Mouse (Mus musculus) small intestine, adult 2 months (tissue): ENCODE results near the gene As3mt.

ENCODE experiments used
- CTCF ChIP-seq: fragments of 200-500 bp; IDR thresholded peaks from 2 replicates; pipeline ENCODE4 v1.5.1; 2012; ENCODE audit warnings: low read depth, mild to moderate bottlenecking, control low read depth, inconsistent platforms, low read length, moderate library complexity, mixed read lengths; ENCODE audit not compliant: insufficient replicate concordance, insufficient read length; ENCODE audit errors: extremely low read depth
- POLR2A ChIP-seq: fragments of 200-500 bp; IDR thresholded peaks from 2 replicates; pipeline ENCODE4 v1.6.1; 2012; ENCODE audit warnings: low read depth, mild to moderate bottlenecking, control low read depth, inconsistent platforms, low read length, moderate library complexity

DNA sequence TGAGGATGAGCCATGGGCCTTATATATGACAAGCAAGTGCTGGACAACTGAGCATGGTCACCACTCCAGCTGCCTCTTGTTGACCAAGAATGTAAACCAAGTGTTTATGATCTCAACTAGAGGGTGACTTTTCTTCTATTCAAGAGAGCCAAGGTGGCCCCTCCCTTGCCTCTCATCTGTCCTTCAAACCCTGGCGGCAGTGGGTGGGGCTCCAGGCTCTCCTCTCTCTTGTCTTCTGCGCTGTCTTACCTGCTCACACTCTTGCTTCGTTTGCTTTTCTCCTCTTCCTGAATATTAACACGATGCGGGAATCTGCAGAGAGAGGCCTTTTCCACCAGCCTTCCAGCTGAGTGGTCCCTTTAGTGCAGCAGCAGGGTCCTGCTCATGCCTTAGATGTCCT is 76.8 kb downstream of the As3mt start:
- no peak for TF ChIP-seq POLR2A
- TF ChIP-seq CTCF: no peak
